Mouse (Mus musculus): ENCODE measurements around the gene Npas3.

GRCm38 (mm10) chr12:53217141-53217540 lies 31.3 kb upstream of the Npas3 start:
- TF ChIP-seq CTCF (IDR thresholded peaks at IDR 0.05; ENCODE audit: low read depth, low read length), result no peak
- TF ChIP-seq POLR2A (IDR thresholded peaks at IDR 0.05; ENCODE audit: insufficient read depth, low read length), result no peak

Measured in ES-Bruce4 (cell line).